Mouse (Mus musculus) yolk sac, embryonic 10.5 days (tissue): ENCODE measurements around the gene Pak6.

ENCODE experiments used
- DNase-seq: peaks from one replicate; pipeline ENCODE4 v3.0.0-alpha.2; 2017; ENCODE audit warnings: low spot score

Pak6 gene

DNA sequence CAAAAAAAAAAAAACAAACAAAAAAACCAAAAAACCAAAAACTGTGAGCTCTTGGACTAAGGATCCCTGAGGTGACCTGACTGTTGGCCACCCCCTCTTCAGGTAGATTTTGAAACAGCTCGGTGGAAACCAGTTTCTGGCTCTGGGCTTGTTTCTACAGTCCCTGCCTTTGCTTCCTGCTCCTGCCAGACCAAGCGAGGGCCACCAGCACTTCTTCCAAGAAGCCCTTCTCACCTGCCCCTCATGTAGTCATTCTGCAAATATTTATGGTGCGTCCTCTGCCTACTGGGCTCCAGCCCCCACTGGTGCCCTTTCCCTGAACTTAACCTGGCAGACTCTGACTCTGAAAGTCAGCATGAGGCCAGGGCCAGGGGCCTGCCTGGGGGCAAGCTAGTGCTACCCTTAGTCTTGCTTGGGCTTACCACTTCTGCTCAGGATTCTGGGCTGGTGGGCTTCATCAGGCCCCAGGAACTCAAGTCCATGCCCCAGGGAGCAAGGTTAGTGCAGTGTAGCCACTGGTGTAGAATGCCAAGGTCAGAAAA is 1.9 kb downstream of the Pak6 start:
- no peak for DNase-seq

DNA sequence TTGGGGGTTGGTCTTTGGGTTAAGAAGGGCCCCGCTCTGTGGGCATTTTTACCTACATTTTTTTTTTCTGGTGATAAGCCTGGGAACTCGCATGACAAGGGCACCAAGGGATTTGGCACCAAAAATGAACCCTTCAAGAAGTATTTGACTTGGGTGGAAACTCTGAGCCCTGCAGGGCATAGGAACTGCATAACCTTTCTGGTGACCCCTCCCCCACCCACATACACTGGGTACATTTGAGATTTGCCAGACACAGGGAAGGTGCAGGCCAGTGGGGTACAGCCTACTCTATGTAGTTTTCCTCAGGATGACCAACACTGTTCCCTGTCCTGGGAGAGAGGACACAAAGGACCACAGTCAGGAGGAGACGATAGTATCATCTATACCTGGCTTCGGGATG is 2.5 kb downstream of the Pak6 start:
- no peak for DNase-seq

- no peak for DNase-seq
Observed at GRCm38 (mm10) chr2:118667181-118667580, 4.1 kb downstream of the Pak6 start.

DNA sequence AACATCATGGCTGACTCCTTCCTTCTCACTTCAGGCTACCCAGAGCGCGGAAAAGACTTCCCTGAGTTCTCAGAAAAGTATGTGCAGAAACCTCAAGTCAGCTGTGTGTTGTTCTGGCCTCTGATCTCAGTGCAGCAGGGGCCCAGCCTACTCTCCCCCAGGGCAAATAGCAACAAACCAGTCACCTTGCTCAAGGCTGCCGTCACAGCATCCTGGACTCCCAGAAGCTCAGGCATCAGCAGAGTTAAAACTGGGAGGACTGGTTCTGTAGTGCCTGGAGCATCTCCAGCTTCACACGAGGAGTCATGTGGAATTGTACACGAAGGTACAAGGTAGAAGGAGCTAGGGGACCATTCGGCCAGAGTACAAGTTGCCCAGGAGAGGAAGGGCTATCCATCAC is 6.1 kb downstream of the Pak6 start:
- DNase-seq, result no peak

- DNase-seq, result no peak
Observed at GRCm38 (mm10) chr2:118669785-118670184, 6.7 kb downstream of the Pak6 start.

- no peak for DNase-seq
Observed at GRCm38 (mm10) chr2:118671728-118672127, 8.6 kb downstream of the Pak6 start.

DNA sequence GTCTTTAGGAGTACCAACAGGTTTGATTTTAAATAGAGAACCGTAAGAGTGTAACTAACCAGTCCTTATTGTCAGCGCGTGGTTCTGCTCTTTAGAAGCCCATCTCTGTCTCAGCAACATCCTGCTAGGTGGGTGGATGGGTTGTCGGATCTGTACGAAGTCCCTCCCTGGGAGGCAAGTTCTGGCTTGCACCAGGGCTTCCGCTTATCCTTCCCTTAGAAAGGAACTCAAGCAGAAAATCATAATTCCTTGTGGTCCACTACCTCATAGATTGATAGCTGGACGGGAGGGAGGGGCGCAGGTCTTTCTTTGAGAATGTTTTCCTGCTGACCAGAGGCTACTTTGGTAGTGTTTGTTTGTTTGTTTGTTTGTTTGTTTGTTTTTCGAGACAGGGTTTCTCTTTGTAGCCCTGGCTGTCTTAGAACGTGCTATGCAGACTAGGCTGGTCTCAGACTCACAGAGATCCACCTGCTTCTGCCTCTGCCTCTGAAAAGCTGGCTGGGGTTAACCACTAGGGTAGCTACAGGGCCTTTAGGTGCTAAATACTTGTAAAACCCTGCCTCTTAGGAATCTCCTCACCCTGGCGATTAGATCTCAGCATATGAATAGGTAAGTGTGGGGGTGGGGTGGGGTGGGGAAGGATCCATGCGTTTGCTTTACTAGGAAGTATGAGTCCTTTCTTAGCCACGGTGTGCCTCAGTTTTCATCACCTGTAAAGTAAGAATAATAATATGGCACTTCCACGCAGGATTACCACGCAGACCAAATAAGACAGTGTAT is 10.8 kb downstream of the Pak6 start:
- DNase-seq, result no peak

- no peak for DNase-seq
Observed at GRCm38 (mm10) chr2:118674500-118674899, 11.4 kb downstream of the Pak6 start.

DNA sequence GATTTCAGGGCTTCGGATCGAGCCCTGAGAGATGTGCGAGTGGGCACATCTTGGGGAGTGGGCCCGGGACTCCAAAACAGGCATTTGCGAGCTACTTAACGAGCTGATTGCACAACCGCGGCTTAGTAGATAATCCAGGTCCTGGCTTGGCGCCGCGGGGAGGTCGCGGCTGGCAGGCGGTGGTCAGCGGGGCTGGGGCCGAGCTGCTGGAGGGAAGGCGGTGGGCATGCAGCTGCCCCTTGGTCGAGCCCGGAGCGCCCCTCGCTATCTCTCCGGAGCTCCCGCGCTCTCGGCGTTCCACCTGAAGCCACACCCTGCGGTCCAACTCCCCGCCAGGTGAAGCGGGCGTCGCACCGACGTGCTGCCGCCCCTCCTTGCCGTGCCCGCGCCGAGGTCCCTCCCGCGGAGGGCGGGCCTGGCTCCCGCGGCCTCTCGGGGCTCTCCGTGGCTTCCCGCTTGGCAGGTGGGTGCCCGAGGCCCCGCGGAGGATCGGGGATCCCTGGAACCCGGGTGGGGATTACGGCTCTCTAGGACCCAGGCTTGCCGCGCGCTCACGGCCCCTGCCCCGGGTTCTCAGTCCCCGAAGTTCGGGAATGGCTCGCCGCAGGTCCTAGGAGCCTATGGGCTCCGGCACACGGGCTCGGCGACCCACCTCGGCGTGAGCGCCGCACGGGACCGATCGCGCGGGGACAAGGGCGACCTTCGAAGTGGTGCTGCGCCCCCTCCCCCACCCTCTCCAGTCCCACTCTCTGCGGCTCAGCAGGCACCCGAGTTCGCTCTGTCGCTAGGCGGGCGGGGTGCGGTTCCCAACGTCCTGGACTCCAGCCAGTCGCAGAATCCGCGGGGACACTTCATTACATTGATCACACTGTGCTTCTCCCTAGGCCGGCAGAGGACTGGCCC is 14.0 kb downstream of the Pak6 start:
- DNase-seq, result peak; percentile 46

- peak; percentile 70 for DNase-seq
Observed at GRCm38 (mm10) chr2:118677817-118678216, 14.7 kb downstream of the Pak6 start.

DNA sequence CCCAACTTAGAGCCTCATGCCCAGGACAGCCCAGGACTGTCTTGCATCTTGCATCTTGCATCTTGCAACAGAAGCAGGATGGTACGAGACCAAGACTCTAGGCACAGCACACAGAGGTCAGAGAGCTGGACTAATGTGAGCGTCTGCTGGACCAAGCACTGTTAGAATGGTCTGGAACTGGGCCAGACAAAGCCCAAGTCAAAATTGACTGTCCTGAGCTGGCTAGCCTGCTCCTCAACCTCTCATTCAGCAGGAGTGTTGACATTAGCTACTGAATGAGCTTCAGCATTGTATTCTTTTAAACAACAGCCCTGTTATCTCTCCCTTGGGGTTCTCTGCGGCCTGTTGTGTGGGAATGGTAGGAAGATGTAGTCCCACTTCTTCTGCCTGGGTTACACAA is 16.5 kb downstream of the Pak6 start:
- no peak for DNase-seq

DNA sequence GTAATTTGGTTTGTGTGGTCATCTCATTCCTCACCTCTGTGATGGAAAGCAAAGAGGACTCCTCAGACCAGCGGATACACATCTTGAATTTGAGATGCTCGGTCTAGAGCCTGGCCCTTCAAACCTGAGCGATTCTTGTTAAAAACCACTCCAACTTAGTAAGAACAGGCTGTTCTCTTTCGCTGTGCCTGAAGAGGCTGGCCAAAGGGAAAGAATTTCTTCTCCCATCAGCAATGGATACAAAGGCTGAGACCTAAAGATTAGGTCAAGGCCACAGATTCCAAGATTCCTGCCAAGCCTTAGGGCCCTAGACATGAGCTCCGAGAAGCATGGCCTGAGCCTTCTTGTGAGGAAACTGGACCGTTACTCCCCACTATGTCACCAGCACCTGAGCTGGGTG is 17.8 kb downstream of the Pak6 start:
- DNase-seq, result no peak

DNA sequence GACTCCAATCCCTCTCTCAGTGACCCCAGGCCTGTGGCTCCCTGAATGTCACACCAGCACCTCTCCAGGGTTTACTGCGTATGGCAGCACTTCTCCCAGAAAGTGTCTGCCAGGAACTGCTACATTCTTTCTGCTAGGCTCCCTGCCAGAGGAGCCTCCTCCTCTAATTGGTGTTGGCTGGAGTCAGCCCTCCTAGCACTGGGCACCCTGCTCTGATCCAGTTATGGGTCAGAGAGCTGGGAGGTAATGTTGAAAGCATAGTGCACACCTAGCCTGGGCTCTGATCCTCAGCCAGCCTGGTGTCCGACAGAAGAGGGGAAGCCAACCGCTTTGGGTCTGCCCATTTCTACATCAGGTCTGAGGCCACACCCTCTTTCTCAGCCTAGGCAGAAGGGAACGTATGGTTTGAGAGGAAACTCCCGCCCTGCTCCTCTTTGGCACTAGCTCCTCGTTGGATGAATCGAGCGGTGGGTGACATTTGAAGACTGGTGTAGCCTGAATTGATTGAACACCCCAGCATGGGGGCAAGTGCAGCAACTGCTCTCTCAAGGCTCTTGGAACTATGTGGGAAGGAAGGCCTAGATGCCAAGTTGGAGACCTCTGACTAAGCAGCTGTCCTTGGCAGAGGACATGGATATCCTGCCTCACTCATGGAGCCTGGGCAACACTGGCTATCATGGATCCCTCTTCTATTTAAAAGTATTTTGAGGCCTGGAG is 19.6 kb downstream of the Pak6 start:
- no peak for DNase-seq

DNA sequence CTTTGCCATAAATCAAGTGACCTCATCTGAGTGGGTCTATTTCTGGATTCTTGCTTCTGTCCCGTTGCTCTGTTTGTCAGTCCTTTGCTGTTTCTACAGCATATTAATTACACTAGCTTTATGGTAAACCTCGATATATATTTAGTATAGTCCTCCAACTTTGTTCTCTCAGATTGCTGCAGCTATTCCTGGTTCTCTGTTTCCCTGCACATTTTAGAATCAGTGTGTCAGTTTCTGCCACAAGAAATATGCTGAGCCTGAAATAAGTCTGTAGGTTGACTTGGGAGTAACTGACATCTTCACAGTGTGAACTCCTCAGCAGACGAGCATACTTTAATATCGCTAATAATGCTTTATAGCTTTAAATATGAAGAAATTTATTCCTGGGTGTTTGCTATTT is 22.0 kb downstream of the Pak6 start:
- no peak for DNase-seq

GRCm38 (mm10) chr2:118686693-118687092 is 23.6 kb downstream of the Pak6 start:
- DNase-seq, result no peak

DNA sequence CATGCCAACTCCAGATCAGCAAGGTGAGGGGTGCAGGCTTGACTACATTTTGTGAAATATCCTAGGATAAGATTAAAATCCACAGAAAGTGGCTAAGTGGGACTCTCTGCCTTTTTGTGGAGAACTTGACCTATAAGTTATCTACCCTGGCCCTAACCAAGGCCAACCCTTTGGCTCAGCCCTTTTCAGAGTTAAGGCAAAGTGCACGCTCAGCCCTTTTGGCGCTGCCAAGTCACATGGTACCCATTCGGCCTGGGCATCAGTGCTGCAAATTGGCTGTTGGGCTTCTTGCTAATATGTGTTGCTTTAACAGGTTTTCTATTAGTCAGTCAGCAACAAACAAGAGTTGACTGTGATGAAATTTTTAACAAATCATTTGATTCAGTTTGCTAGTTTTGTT is 24.7 kb downstream of the Pak6 start:
- DNase-seq, result no peak

GRCm38 (mm10) chr2:118689875-118690274 is 26.8 kb downstream of the Pak6 start:
- no peak for DNase-seq

DNA sequence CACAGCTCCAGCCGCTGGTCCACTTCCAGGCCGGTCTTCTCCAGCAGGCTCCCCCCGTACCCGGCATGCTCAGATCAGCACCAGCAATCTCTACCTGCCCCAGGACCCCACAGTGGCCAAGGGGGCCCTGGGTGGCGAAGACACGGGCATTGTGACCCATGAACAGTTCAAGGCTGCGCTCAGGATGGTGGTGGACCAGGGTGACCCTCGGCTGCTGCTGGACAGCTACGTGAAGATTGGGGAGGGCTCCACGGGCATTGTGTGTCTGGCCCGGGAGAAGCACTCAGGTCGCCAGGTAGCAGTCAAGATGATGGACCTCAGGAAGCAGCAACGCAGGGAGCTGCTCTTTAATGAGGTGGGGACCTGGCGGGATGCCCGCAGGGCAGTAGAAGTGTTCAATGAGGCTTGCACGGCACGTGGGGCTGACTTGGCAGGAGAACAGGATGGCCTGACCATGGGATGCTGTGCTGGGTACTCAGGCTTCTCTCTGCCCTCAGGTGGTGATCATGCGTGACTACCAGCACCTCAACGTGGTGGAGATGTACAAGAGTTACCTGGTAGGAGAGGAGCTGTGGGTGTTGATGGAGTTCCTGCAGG is 30.4 kb downstream of the Pak6 start:
- no peak for DNase-seq

GRCm38 (mm10) chr2:118695677-118696232 is 32.7 kb downstream of the Pak6 start:
- peak; percentile 55 for DNase-seq

GRCm38 (mm10) chr2:118696451-118697308 is 33.6 kb downstream of the Pak6 start:
- peak; percentile 73 for DNase-seq
